Mouse (Mus musculus): ENCODE data around the gene L3mbtl1. TPM values are rescaled to one million over a fixed set of nuclear protein-coding genes. Genes with fewer than 3 reads are reported as not detected.

Gene L3mbtl1
- total and polyA plus RNA-seq, 2 experiments from 2014 or later: not detected

DNA sequence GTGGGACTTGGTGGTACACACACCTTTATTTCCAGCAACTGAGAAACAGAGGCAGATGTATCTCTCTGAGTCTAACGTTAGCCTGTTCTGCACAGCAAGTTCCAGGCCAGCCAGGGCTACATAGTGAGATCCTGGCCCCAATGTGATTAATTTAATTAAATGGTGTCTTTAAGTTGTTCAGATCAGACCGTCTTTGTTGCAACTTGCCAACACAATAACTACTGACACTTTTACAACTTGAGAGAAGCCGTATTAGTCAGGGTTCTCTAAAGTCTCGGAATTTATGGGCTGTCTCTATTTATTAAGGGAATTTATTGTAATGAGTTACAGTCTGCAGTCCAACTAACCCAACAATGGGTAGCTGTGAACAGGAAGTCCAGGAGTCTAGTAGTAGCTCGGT is 19.1 kb upstream of the L3mbtl1 start:
- H3K4me2 ChIP-seq (ENCODE audit: low read depth, low read length): no peak overlapping the region
- no peak for ATAC-seq (ENCODE audit: insufficient read depth, low read depth)
- H3K4me3 ChIP-seq (ENCODE audit: low read depth, low read length): no peak overlapping the region
- no peaks in the 10 kb centered on the region for H3K36me3 ChIP-seq (replicated peaks; ENCODE audit: control insufficient read depth, insufficient read depth, low read length)
- no peaks in the 10 kb centered on the region for H3K27me3 ChIP-seq (ENCODE audit: control insufficient read depth, insufficient read depth, low read length)
- WGBS: 77% methylated on average over 5 of the region's 5 CpGs
- no peak for DNase-seq (ENCODE audit: low spot score)
- H3K4me1 ChIP-seq (ENCODE audit: control insufficient read depth, insufficient read depth): no peaks in the 10 kb centered on the region
- H3K9me3 ChIP-seq (replicated peaks; ENCODE audit: control insufficient read depth, low read length): no peaks in the 10 kb centered on the region
- H3K27ac ChIP-seq (ENCODE audit: low read depth): no peak overlapping the region
- H3K9ac ChIP-seq (replicated peaks; ENCODE audit: low read depth, low read length): no peak overlapping the region
- TF ChIP-seq CTCF (IDR thresholded peaks at IDR 0.05; ENCODE audit: low read depth) (no peak), EP300 (IDR thresholded peaks at IDR 0.05; ENCODE audit: low read depth) (no peak)

DNA sequence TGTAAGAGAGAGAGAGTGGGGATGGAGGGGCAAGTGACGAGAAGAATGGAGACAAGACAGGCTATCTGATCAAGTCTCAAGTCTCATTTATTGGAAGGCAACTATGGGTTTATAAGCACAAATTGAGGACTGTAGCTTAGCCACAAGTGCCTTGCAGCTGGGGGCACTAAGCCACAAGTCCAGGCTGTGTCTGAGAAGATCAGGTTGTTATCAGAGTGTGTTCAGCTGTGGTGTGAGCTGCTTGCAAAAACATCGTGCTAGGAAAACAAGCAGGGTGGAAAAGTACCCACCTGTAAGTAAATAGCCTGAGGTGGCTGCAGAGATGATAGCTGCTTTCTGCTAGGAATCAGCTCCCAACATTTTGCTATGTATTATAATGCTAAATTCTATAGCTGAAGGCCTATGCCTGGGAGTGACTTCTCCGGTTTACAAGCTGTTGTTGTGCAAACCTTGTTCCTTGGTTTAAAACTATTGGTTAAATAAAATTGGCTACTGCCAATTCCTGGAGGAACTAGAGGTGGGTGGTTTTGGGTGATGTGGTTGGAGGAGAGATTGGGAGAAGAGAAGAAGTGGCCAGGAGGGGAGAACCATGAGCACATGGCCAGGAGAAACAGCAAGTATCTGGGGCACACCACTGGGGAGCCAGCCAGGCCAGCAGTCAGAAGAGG is 15.2 kb upstream of the L3mbtl1 start:
- 60% methylated on average over 3 of the region's 3 CpGs for WGBS
- Histone ChIP-seq H3K4me2 (ENCODE audit: low read depth, low read length) (no peak overlapping the region), H3K27me3 (ENCODE audit: control insufficient read depth, insufficient read depth, low read length) (no peaks in the 10 kb centered on the region), H3K9ac (replicated peaks; ENCODE audit: low read depth, low read length) (no peak overlapping the region), H3K27ac (ENCODE audit: low read depth) (no peak overlapping the region), H3K36me3 (replicated peaks; ENCODE audit: control insufficient read depth, insufficient read depth, low read length) (no peaks in the 10 kb centered on the region), H3K4me1 (ENCODE audit: control insufficient read depth, insufficient read depth) (peaks cover 6% of the 10 kb centered on the region), H3K4me3 (ENCODE audit: low read depth, low read length) (no peak overlapping the region), H3K9me3 (replicated peaks; ENCODE audit: control insufficient read depth, low read length) (no peaks in the 10 kb centered on the region)
- no peak for TF ChIP-seq CTCF (IDR thresholded peaks at IDR 0.05; ENCODE audit: low read depth)
- TF ChIP-seq EP300 (IDR thresholded peaks at IDR 0.05; ENCODE audit: low read depth): no peak
- no peak for ATAC-seq (ENCODE audit: insufficient read depth, low read depth)
- DNase-seq (ENCODE audit: low spot score): no peak

DNA sequence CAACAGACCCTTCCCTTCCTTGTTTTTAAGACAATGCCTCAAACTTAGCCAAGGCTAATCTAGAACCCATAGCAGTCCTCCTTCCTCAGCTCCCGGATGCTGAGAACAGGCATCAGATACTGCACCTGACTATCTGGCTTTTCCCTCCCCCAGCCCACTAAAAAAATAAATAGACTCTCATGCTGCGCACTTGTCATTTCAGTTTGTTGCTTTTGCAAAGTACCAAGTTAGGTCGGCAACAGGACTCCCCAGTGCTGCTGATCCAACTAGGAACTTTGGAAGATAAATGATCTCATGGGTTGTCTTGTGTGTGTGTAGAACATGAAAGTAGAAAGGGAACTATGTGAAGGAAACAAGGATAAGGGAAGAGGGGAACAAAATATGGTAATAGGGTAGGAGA is 13.6 kb upstream of the L3mbtl1 start:
- Histone ChIP-seq H3K27me3 (ENCODE audit: control insufficient read depth, insufficient read depth, low read length) (no peaks in the 10 kb centered on the region), H3K27ac (ENCODE audit: low read depth) (no peak overlapping the region), H3K9me3 (replicated peaks; ENCODE audit: control insufficient read depth, low read length) (no peaks in the 10 kb centered on the region), H3K36me3 (replicated peaks; ENCODE audit: control insufficient read depth, insufficient read depth, low read length) (peaks cover 16% of the 10 kb centered on the region), H3K4me1 (ENCODE audit: control insufficient read depth, insufficient read depth) (peaks cover 8% of the 10 kb centered on the region), H3K4me3 (ENCODE audit: low read depth, low read length) (no peak overlapping the region), H3K9ac (replicated peaks; ENCODE audit: low read depth, low read length) (no peak overlapping the region), H3K4me2 (ENCODE audit: low read depth, low read length) (no peak overlapping the region)
- DNase-seq (ENCODE audit: low spot score): no peak
- no peak for TF ChIP-seq EP300 (IDR thresholded peaks at IDR 0.05; ENCODE audit: low read depth)
- no peak for TF ChIP-seq CTCF (IDR thresholded peaks at IDR 0.05; ENCODE audit: low read depth)
- no peak for ATAC-seq (ENCODE audit: insufficient read depth, low read depth)
- 52% methylated on average over 3 of the region's 3 CpGs for WGBS

DNA sequence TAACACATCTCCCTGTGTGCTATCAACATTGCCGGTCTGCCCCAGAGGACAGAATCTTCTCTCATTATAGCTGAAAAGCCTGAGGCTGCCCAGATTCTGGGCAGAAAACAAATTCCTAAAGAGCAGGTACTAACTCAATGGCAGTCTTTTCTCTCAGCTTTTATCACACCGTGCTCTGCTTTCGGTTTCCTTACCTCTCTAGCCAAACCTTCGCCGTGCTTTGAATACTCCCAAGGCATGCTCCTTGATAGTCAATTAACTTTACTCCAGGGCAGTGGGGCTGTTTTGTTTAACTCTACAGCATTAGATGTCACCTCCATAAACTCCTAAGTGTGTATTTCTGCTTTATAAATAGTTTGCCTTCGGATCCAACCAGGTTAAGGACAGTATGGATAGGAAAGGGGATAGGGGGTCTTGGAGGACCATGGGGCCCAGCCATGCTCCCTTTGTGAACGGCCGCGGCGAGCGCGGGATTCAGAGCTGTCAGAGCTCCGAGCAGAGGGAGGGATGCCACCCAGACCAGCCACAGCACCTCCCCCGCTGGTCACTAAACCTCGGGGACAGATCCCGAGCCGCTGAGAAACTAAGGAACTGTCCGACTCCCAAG is 12.7 kb upstream of the L3mbtl1 start:
- 1% methylated on average over 18 of the region's 18 CpGs for WGBS
- Histone ChIP-seq H3K4me1 (ENCODE audit: control insufficient read depth, insufficient read depth) (peaks cover 8% of the 10 kb centered on the region), H3K9me3 (replicated peaks; ENCODE audit: control insufficient read depth, low read length) (no peaks in the 10 kb centered on the region), H3K4me2 (ENCODE audit: low read depth, low read length) (peak overlapping the region; percentile 76), H3K27me3 (ENCODE audit: control insufficient read depth, insufficient read depth, low read length) (no peaks in the 10 kb centered on the region), H3K36me3 (replicated peaks; ENCODE audit: control insufficient read depth, insufficient read depth, low read length) (peaks cover 25% of the 10 kb centered on the region), H3K4me3 (ENCODE audit: low read depth, low read length) (peak overlapping the region; percentile 91), H3K9ac (replicated peaks; ENCODE audit: low read depth, low read length) (peak overlapping the region; percentile 99), H3K27ac (ENCODE audit: low read depth) (peak overlapping the region; percentile 99)
- DNase-seq (ENCODE audit: low spot score) (peak; percentile 8), ATAC-seq (ENCODE audit: insufficient read depth, low read depth) (no peak)
- TF ChIP-seq CTCF (IDR thresholded peaks at IDR 0.05; ENCODE audit: low read depth) (no peak), EP300 (IDR thresholded peaks at IDR 0.05; ENCODE audit: low read depth) (no peak)

DNA sequence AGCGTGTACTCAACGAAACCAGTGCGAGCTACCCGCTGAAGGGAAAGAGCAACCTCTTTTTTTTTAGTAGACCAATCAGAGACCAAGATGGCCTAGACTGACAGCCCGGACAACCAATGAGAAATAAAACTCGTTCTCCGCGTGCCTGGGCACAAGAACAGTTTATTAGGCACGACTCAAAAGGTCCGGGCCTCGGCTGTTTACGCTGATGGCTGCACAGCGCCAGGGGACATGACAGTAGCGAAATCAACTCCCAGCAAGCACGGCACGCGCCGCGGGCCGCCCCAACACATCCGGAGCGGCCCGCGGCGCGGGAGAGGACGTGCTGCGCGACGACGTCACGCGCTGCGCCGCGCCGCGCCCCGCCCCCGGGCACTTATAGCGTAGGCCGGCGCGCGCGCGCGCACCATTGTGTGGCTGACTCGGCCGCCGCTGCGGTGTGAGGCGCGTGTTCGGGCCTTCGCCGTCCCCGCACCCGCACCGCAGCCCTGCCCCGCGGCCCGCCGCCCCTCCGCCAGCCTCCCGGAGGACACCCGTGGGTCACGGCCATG is 12.1 kb upstream of the L3mbtl1 start, which contains the start of gene Srsf6:
Srsf6 (plus strand) TSS at position 406 of the 551 bp plus-strand sequence.
- Histone ChIP-seq H3K4me3 (ENCODE audit: low read depth, low read length) (peak within 1 kb of the TSS; percentile 91), H3K9me3 (replicated peaks; ENCODE audit: control insufficient read depth, low read length) (no peaks in the 10 kb centered on the region), H3K36me3 (replicated peaks; ENCODE audit: control insufficient read depth, insufficient read depth, low read length) (peaks cover 31% of the 10 kb centered on the region), H3K27me3 (ENCODE audit: control insufficient read depth, insufficient read depth, low read length) (no peaks in the 10 kb centered on the region), H3K4me1 (ENCODE audit: control insufficient read depth, insufficient read depth) (peaks cover 8% of the 10 kb centered on the region), H3K4me2 (ENCODE audit: low read depth, low read length) (peak within 1 kb of the TSS; percentile 76), H3K9ac (replicated peaks; ENCODE audit: low read depth, low read length) (peak within 1 kb of the TSS; percentile 99), H3K27ac (ENCODE audit: low read depth) (peak within 1 kb of the TSS; percentile 99)
- TF ChIP-seq EP300 (IDR thresholded peaks at IDR 0.05; ENCODE audit: low read depth) (no peak), CTCF (IDR thresholded peaks at IDR 0.05; ENCODE audit: low read depth) (no peak)
- DNase-seq (ENCODE audit: low spot score) (peak; percentile 91), ATAC-seq (ENCODE audit: insufficient read depth, low read depth) (peak; percentile 97)
- under 1% methylated on average over 60 of the region's 68 CpGs for WGBS

Data from heart, postnatal 0 days (tissue).